Mouse (Mus musculus): Measurements from ENCODE around the gene Kncn.

The Kncn gene

DNA sequence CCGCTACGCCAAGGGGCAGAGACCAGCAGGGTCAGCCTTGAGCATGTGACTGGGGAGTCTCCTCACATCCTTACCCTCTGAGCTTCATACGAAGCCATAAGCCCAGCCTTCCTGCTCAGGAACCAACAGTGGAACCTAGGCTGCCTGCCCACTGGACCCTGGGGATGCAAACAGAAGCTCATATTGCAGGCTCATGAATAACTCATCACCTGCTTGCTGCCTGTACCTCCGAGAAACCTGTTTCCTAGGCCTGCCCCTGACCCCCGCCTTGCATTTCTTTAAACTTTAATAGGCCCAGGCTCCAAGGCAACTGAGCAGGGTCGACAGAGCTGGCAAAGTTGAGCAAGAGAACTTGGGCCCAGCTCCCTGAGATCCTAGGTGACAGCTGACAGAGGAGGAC lies at the start of gene Kncn:
Gene Kncn, plus strand, starts transcription at position 379 of the 400 bp plus-strand sequence.
- no peak for DNase-seq (ENCODE audit: low spot score)

DNA sequence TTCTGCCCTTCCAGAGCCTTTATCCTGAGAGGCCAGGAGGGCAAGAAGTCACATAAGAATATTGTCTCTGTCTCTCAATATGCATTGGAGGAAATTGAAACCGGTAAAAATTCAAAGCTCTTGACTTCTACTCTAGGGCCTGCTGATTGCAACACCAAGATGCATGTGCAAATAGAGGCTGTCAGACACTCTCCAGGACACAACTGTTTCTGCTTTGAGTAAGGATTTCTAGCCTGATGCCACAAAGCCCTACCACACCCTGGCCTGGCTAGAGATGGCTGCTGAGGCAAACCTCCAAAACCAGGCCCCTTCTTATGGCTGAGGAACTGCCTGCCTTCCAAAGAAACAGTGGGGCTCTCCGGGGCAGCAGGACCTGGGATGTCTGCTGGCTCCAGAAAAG lies 48.6 kb upstream of the Kncn start:
- DNase-seq (ENCODE audit: low spot score), result no peak

DNA sequence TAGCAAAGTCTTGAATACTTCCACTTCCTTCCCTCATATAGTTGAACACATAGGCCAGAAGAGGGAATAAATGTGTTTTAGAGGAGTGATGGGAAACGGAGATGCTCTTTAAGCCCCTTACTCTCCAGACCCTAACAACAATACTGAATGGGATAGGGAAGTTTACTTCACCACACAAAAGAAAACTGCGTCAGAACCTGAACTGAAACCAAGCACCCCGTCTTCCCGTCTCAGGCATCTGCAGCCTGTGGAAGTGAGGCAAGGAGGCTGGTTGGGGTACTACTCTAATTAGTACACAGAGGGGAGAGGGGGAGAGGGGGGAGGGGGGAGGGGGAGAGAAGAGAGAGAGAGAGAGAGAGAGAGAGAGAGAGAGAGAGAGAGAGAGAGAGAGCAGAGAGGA lies 46.0 kb upstream of the Kncn start:
- DNase-seq (ENCODE audit: low spot score), result no peak

DNA sequence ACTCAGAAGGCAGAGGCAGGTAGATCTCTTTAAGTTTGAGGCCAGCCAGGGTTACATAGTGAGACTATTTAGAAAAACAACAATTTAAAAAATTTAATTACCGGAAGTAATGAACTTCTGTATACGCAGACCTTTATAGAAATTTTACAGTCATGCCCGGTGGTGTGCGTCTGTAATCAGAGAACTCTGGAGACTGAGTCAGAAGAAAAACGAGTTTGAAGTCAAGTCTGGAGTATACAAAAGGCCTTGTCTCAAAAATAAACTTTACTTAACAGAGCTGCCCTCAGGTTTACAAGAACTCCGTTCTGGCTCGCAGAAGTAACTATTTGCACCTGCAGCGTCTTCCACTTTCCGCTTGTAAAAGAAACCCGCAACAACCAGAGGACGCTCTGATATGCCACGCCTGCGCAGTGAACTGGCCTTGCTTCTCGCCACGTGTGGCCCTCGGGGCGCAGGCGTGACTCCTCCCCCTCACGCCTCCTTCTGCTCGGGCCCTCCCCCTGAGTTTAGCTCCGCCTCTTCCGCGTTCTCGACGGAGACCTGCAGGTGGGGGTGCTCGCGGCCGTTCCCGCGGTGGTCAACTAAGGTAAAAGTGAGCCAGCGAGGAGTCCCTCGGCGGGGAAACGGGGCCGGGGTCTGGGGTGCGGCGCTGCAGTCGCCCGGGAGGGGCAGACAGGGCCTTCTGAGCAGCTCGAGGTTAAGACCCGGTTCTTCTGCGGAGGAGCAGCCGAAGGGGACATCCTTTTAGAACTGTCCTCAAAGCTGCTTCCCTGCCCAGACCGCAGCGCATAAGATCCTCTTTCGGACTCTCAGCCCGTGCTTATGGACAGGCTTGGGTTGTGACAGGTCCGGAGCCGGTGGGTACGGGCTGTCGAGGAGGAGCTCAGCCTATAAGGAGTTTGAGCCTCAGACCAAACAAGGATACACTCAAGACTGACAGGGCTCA lies 45.2 kb upstream of the Kncn start, which contains the start of gene Mknk1:
Gene Mknk1, plus strand, starts transcription at position 503 of the 946 bp plus-strand sequence.
- DNase-seq (ENCODE audit: low spot score), result peak; percentile 92

GRCm38 (mm10) chr4:115839956-115840355 lies 44.2 kb upstream of the Kncn start:
- no peak for DNase-seq (ENCODE audit: low spot score)

- DNase-seq (ENCODE audit: low spot score), result no peak
Observed at GRCm38 (mm10) chr4:115840842-115841241, 43.4 kb upstream of the Kncn start.

DNA sequence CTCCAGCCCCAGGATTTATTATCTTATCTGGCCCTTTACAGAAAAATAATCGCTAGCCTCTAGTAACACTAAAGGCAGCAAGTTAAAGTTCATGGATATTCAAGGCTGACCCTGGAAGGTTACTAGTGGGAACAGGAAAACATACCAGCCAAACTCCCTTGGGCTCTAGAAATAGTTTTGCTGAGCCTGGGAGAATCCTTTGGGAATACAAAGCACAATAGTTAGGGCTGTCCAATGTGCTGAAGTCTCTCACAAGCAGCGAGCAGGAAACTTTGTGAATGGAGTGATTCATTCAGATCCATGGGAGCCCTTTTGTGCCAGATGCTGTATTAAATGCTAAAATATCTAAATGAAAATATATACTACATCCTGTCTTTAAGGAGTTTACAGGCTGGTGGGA lies 37.5 kb upstream of the Kncn start:
- no peak for DNase-seq (ENCODE audit: low spot score)

DNA sequence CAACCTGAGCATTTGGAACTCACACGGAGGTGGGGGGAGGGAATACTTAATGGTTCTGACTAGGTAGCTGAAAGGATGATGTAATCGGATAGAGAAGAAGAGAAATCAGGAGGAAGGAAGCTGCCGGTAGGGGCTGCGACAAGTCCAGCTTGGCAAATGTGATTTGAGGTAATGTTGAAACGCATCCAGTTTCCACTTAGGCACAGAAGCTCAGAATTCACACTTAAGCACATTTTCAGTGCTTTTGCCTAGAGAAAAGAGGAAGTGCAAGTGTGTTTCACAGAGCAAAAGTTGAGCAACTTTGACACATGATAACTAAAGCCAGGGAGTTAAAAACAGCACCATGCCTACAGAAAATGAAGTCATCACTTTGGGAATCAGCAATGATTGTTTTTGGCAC lies 36.8 kb upstream of the Kncn start:
- peak; percentile 63 for DNase-seq (ENCODE audit: low spot score)

DNA sequence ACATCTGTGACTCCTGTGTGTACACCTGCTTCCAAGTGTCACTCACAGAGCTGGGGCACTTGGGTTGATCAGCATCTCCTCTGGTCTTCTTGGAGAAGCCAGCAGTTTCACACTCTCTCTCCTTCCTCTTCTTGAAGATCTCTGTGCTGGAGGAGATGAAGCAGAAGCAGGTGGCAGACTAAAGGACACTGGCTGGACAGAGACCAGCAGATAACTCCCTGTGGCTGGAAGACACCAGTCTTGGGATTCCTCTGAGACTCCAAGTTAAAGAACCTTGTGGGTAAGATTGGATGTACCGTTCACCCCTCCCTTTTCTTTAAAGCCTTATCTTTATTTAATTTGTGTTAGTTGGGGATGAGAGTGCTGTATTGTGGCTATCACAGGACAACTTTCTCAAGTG lies 36.1 kb upstream of the Kncn start:
- DNase-seq (ENCODE audit: low spot score), result no peak

- DNase-seq (ENCODE audit: low spot score), result no peak
Observed at GRCm38 (mm10) chr4:115848990-115849677, 35.1 kb upstream of the Kncn start.

GRCm38 (mm10) chr4:115850111-115850510 lies 34.1 kb upstream of the Kncn start:
- no peak for DNase-seq (ENCODE audit: low spot score)

DNA sequence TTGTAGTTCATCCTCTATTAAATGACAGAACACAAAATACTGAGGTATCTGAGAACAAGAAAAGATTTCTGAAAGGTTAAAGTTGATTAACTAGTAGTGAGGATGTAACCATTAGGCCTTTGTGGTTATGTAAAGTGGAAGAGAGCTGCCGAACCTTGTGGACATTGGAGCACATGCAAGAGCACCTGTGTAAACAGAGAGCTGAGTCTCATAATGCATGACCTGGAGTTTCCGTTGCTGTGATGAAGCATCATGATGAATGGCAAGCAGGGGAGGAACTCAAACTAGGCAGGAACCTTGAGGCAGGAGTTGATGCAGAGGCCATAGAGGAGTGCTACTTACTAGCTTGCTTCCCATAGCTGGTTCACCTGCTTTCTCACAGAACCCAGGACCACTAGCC lies 33.6 kb upstream of the Kncn start:
- no peak for DNase-seq (ENCODE audit: low spot score)

DNA sequence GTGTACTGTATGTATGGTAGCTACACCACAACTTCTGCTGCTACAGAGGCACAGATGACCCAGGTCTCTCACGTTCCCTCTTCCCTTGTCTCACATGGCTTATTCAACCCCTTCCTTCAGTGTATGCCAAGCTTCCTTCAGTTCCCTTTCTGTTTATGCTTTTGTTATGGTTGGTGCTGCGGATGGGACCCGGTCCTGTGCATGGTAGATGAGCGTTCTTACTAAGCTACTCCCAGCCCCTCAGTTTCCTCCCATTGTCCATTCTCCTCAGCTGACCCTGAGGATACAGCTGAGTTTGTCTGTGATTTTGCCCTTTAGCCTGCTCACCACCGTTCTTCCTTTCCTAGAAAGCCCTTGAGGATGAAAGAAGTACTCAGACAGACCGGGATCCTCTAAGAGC lies 32.6 kb upstream of the Kncn start:
- DNase-seq (ENCODE audit: low spot score), result no peak

GRCm38 (mm10) chr4:115855100-115855499 lies 29.1 kb upstream of the Kncn start:
- no peak for DNase-seq (ENCODE audit: low spot score)

- DNase-seq (ENCODE audit: low spot score), result no peak
Observed at GRCm38 (mm10) chr4:115855609-115856008, 28.6 kb upstream of the Kncn start.

- DNase-seq (ENCODE audit: low spot score), result no peak
Observed at GRCm38 (mm10) chr4:115856282-115856681, 27.9 kb upstream of the Kncn start.

DNA sequence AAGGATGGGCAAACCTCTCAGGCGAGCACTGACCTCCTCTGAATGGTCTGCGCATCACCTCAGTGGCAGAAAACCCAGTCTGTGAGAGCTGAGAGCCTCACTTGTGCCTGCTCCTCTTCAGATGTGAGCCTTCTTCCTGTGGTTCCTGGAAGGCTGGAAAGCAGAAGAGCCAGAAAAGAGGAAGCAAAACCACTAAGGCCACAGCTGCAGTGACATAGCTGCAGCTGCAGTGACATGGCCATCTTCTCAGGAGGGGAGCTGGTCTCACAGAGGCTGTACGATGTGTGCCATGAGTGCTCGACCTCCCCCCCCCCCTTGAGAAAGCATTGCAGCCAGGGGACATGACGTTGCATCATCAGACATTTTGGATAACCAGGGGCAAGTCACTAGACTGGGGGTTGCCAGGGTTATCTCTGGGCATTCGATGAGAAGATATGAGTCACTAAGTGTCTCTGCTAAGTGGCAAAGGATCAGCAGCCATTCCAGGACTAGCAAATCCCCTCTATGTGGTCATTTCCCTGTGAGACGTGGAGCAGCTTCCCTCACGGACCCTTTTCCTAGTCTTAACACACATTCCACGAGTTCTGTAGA lies 26.8 kb upstream of the Kncn start:
- no peak for DNase-seq (ENCODE audit: low spot score)

GRCm38 (mm10) chr4:115863352-115863751 lies 20.8 kb upstream of the Kncn start:
- DNase-seq (ENCODE audit: low spot score), result no peak

DNA sequence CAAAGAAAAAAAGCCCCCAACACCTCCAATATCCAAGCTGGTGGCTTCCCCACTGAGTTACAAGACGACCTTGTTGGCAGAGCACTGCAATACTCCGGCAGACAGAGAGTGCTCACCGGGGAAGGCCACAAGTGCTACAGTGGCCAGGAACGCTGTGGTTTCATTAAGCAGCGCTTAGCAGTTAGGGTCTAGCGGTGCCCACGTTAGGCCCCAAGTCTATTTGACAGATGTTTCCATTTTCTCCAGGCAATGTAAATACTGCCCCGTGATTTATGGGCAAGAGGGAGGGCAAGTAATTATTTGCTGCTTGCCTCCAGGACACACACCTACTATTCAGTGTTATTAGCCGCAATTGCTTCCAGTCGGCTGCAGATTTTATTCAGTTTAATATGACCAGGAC lies 20.3 kb upstream of the Kncn start:
- no peak for DNase-seq (ENCODE audit: low spot score)

DNA sequence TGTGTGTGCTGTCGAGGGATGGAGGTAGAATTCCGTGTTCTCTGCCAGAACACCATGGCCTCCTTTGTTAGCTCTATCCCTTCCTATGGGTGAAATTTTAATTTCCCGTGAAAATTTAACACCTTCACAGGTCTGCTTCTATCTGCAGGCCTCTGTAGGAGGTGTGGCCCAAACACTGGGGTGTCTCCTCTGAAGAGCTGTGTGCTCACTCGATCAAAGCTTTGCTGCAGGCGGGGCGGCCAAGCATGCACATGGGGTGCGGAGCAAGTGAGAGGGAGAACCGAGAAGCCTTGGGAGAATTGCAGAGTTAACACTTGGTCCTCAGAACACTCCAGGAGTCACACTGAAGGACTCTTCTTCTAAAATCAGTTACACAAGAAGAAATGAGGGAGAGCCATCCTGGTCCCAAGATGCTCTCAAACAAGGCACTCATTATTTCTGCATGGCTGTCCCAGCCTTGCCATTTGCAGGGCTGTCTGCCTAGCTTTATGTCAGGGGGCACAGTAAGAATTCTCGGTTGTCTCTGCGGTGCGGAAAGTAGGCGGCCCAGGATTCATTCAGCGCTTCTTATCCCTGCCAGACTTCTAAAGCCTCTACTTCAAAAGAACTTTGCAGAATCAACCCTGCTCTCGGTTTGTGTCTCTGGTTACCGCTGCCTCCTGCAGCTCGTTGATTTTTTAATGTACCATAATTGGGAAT lies 14.5 kb upstream of the Kncn start:
- no peak for DNase-seq (ENCODE audit: low spot score)

- no peak for DNase-seq (ENCODE audit: low spot score)
Observed at GRCm38 (mm10) chr4:115873231-115873630, 11.0 kb upstream of the Kncn start.

GRCm38 (mm10) chr4:115878216-115878678 lies 6.0 kb upstream of the Kncn start:
- DNase-seq (ENCODE audit: low spot score), result no peak

Data from layer of hippocampus, adult 11-12 months (tissue).